Mouse (Mus musculus): ENCODE results near the gene Tnk1.

The Tnk1 gene

GRCm38 (mm10) chr11:69837952-69838713 is 20.4 kb downstream of the Tnk1 start, which contains the start of gene Tmem256:
Gene Tmem256 (plus strand): TSS chr11:69838514.
- peak; percentile 96 to 98 for DNase-seq (ENCODE audit: low spot score in 2 of 2)

DNA sequence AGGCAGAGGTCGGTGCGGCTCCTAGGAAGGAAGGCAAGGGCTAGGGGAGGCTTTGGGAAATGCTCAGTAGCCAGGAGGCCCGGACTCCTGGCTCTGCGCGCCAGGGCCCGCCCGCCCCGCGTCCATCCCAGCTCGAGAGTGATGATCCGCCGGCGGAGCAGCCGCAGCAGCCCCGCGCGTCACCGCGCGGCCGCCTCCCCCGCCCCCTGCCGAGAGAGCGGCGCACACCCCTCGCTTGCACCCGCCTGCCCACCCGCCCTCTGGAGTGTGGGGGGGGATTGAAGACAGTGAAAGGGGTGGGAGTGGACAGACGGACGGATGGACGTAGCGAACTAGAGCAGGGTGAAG is 21.0 kb downstream of the Tnk1 start, which contains the start of gene Nlgn2:
Gene Nlgn2, minus strand, starts transcription at position 181 of the 348 bp plus-strand sequence.
- no peak for DNase-seq (ENCODE audit: low spot score in 2 of 2)

DNA sequence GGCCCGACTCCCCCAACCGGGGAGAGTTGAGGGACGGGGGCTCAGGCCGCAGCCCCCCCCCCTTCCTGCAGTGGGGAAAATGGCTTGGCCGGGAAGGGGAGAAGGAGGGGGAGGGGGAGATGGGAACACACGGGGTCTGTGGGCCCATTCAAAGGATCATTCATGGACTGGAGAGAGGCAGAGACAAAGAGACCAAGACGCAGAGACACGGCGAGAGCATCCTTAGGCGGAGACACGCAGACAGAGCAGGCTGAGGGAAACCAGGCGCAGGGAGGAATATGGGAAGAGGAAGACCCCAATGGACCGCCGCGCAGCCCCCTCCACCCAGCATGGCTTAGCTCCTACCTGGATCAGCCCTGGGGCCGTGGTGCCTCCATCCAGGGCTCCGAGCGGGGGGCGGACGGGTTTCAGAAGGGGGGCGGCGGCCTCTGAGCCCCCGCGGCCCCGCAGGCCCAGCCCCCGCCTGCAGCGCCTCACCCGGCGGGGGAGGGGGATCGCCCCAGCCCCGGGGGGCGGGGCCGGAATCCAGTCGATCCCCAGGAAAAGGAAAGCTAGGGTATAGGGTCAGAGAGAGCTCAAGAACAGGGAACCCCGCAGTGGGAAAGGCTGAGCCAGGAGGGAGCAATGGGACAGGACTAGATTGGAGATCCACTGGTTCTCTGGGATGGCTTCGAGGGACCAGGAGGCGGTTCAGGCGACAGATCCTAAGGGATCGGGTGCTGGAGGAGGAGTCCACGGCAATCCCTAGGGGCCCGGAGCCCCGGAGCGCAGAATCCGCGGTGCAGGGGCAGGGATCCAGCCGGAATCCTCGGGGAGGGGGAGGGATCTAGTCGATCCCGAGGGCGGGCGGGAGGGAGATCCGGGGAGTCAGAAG is 21.6 kb downstream of the Tnk1 start:
- DNase-seq (ENCODE audit: low spot score in 2 of 2) = no peak

- DNase-seq (ENCODE audit: low spot score in 2 of 2) = no peak
Observed at GRCm38 (mm10) chr11:69835966-69836335, 22.6 kb downstream of the Tnk1 start.

DNA sequence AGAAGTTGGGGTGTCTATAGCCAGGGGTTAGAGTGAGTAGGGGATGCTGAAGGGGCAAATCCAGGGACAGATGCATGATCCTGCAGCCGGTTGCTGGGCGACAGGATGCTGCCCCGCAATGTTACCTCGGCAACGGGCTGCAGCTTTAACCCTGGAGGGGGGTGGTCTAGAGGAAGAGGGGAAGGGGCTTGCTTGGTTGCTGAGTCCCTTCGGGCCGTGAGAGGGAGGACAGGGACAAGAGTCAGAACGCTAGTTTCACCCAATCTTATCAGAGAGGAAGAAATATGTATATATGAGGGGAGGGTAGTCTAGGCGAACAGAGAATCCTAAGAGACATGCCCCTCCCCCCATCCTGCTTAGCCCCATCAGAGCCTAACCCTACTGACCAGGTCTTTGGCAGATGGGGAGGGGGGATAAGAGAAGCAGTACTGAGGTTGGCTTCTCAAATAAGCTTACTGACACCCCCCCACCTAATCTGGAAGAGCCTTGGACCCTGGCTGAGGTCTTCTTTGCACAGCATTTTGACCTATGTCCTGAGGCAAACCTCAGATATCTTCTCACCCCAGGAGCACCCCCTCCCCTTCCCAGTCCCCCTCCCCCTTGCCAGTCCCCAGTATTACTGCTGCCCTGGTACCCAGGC is 23.1 kb downstream of the Tnk1 start:
- DNase-seq (ENCODE audit: low spot score in 2 of 2) = no peak

DNA sequence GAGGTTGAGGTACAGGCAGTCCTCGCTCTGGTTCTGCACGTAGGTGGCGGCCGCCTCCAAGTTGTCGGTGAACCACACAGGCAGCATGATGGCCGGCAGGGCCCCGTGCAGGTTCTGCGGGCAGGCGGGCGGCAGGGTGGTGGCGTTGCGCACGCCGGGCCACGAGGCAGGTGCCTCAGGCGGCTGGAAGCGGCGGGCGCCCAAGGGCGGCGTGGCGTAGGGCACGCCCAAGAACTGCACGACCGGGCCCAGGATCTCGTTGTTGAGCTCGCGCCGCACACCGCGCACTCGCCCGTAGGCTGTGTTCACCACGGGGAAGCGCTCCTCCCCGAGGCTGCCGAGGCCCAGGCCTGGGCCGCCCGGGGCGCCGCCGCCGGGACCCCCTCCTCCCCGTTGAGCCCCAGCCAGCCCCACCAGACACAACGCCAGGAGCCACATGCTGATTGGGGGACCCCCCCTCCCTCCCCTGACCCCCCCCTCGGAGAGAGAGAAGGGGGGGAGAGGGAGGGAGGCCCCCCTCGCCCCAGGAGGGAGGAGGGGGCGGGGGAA is 24.5 kb downstream of the Tnk1 start:
- peak in 1 of 2 experiments; percentile 41 for DNase-seq (ENCODE audit: low spot score in 2 of 2)

- DNase-seq (ENCODE audit: low spot score in 2 of 2) = no peak
Observed at GRCm38 (mm10) chr11:69833554-69833953, 25.0 kb downstream of the Tnk1 start.

GRCm38 (mm10) chr11:69828832-69829231 is 29.7 kb downstream of the Tnk1 start:
- no peak for DNase-seq (ENCODE audit: low spot score in 2 of 2)

DNA sequence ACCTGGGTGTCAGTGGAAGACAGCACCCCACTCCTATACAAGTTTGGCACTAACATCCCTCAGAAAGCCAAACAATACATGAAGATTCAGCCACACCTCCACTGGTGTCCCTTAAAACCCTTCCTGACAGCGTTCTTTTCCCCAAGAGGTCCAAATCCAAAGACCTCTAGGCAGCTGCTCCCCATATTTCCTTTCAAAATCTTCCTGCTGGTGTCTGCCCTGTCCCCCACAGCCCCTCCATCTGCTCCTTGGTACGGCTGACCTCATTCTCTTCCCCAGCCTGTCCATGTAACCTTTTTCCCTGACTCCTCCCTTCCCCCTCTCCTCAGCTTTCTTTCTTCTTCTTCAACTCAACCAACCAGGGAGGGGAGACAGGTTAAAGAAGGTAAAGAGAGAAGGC is 35.1 kb downstream of the Tnk1 start:
- no peak for DNase-seq (ENCODE audit: low spot score in 2 of 2)

GRCm38 (mm10) chr11:69822080-69822479 is 36.5 kb downstream of the Tnk1 start, which contains the start of gene Spem1:
Gene Spem1 (minus strand): TSS chr11:69822180.
- no peak for DNase-seq (ENCODE audit: low spot score in 2 of 2)

GRCm38 (mm10) chr11:69818871-69819270 is 39.7 kb downstream of the Tnk1 start:
- no peak for DNase-seq (ENCODE audit: low spot score in 2 of 2)

DNA sequence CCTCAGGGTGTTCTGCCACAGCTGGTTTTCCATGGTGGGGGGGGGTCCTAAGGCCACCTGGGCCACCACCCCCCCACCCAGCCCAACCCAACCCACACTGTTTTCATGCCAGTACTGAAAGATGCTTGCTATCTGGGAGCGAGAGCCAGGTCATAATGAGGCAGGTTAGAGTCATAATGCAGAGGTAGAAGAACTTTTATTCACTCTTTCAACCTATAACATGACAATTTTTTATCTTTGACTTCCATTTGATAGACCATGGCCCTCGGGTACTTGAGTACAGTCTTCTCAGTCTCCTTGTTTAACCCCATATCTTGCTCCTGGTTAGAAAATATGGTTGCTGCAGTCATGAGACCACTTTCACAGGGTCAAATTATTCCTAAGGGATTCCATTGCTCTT is 40.2 kb downstream of the Tnk1 start, which contains the start of gene Spem2:
Gene Spem2, minus strand, starts transcription at position 101 of the 400 bp plus-strand sequence.
- DNase-seq (ENCODE audit: low spot score in 2 of 2) = no peak

DNA sequence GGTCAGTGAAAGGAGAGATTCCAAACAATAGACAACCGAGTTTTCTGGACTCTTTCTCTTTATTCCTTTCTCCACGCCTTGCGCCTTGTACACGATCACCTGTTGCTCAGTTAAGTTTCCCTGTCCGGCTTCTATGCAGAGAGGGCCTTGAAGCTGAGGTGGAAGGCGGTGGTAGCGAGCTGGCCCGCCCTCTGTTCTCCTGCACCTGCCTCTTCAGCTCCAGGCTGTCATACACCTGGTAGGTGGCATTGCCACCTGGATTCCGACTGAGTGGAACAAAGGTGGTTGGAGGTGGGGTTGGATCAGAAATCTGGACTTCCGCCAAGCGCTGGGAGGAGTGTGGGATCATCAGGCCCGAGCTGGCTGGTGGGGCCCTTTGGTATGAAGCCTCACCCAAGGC is 42.0 kb downstream of the Tnk1 start:
- no peak for DNase-seq (ENCODE audit: low spot score in 2 of 2)

DNA sequence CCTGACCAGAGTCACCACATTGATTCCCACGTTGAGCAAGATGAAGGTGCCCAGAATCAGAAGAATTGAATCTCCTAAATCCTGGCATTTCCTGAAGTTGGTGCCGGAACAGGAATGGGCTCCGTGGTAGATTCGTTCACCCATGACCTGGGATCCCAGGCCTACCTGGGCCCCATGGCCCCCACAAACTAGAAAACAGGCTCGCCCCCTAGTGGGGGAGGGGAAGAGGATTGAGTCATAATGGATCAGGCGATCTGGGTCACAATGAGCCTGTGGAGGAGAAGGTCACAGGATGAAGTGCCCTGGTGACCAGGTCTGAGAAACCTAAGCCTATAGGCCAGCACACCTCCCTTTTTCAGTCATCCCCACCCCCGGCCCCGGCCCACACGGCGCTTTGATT is 43.4 kb downstream of the Tnk1 start, which contains the start of gene Gm39566:
Gene Gm39566, minus strand, starts transcription at position 144 of the 400 bp plus-strand sequence.
- no peak for DNase-seq (ENCODE audit: low spot score in 2 of 2)

DNA sequence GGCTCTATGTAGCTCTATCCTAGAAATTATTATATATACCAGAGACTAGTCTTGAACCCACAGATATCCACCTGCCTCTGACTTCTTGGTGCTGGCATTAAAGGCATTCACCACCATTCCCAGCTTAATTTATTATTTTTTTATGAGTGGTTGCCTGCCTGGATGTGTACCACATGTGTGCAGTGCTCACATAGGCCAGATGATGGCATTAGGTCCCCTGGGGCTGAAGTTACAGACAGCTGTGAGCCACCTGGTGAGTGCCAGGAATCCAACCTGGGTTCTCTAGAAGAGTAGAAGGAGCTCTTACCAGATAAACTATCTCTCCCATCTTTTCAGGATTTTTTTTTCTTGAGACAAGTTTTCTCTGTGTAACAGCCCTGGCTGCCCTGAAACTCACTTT is 48.2 kb downstream of the Tnk1 start:
- no peak for DNase-seq (ENCODE audit: low spot score in 2 of 2)

- no peak for DNase-seq (ENCODE audit: low spot score in 2 of 2)
Observed at GRCm38 (mm10) chr11:69807641-69808040, 50.9 kb downstream of the Tnk1 start.

GRCm38 (mm10) chr11:69806378-69806777 is 52.2 kb downstream of the Tnk1 start:
- no peak for DNase-seq (ENCODE audit: low spot score in 2 of 2)

DNA sequence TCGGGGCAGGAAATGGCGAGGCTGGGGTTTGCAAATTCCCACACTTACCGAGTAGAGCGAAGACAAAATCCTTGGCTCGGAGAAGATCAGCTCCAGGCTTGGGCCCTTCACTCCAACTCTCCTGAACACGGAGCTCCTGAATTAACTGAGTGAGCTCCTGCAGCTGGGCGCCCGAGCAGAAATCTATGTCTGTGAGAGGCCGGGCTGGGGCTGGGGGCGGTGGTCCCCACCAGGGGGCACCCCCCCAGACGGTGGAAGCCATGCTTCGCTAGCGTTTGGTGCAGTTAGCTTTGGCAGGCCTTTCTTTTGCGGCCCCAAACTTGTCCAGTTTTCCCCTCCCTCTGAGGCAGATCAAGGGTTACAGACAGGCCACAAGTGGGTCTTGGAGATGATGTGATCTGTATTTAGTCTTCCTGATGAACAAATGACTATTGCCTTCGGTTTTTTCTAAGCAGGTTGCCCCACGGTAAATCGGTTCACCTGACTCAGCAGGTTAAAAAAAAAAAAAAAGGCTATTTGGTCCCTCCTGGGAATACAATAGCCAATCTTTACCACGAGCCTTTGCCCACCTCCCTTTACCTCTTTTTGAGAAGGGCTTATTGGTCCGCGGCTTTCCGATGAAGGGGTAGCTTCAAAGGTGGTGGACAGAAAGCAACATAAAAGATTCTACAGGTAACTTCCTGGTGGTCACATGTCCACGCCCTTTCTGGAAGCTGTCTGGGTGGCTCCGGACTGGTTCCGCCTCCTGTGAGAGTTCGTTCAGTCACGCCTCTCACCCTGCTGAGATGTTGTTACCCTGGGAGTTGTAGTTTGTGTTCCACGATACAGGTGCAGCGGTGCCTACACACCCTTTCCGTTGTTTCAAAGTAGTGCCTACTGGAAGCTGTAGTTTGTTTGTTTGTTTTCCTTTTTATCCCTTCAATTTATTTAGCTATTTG is 53.3 kb downstream of the Tnk1 start, which contains the start of gene Tmem102:
Gene Tmem102, minus strand, starts transcription at position 653 of the 938 bp plus-strand sequence.
- DNase-seq (ENCODE audit: low spot score in 2 of 2) = no peak

DNA sequence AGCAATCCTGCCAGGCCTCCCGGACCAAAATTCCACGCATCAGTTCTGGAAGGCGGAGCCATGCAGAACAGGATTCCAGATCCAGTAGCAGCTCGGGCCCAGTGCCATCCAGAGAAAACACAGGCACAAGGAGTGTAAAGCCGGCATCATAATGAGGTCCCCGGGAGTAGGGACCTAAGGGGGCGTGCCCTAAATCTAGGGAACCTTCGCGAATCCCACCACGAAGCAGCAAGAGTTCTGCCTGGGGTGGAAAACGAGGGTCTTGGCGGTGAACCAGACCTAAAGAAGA is 53.9 kb downstream of the Tnk1 start:
- no peak for DNase-seq (ENCODE audit: low spot score in 2 of 2)

DNA sequence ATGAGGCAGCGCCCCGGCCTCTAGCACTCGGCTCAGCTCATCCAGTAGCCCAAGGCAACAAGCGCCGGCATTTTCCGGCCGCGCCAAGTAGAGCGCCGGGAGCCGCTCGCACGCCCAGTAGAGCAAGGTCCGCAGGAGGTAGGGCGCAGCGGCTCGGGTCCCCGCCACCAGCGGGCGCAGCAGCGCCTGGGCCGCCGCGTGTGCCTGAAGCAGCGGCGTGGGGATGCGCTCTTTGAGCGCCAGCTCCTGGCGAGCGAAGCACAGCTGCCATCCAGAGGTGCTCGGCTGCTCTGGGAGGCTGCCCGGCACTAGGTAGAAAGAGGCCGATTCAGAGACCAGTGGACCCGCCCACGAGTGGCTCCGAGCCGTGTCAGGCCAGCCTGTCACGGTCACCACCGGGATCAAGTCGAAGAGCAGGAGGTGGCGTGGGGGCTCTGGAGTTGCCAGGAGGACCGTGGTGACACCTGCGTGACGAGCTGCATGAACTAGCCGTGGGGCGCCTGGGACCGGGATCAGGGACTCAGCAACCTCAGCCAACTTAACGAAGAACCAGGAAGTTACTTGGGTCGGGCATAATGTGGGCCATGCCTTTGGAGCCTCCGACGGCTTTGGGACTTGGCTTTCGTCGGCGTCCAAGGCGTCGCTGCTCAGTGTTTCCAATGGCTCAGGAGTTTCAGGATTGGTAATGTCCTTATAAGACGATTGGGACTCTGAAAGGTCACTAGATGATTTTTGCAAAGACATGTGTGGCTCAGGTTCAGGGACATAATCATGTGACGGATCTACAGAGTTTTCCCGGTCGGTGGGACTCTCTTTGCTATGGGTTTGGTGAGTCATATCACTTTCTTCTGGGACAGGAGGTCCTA is 54.5 kb downstream of the Tnk1 start:
- peak; percentile 27 to 44 for DNase-seq (ENCODE audit: low spot score in 2 of 2)
